Mouse (Mus musculus) stomach, postnatal 0 days (tissue): Measurements from ENCODE around the gene Ptgis. TPM values are rescaled to one million over a fixed set of nuclear protein-coding genes. Genes with fewer than 3 reads are reported as not detected.

ENCODE experiments used
- ATAC-seq: fragments of 200-750 bp; cut with Nextera tagmentation; 2 replicates; pipeline ENCODE4 v1.8.0; 2017; ENCODE audit not compliant: low FRiP score, low TSS enrichment
- DNase-seq: peaks from one replicate; pipeline ENCODE4 v3.0.0-alpha.2; 2016; ENCODE audit warnings: low spot score
- H3K27ac ChIP-seq: fragments of 300-500 bp; sonication (generic); replicated peaks from 2 replicates; pipeline ENCODE4 v1.5.1; 2014; ENCODE audit warnings: mild to moderate bottlenecking, control low read depth
- H3K27me3 ChIP-seq: fragments of 300-500 bp; sonication (generic); 2 replicates; pipeline ENCODE4 v1.6.1; 2014; ENCODE audit warnings: low read length; ENCODE audit not compliant: control insufficient read depth, insufficient read depth
- H3K36me3 ChIP-seq: fragments of 300-500 bp; sonication (generic); 2 replicates; pipeline ENCODE4 v1.6.1; 2014; ENCODE audit warnings: low read length, mixed read lengths; ENCODE audit not compliant: control insufficient read depth, insufficient read depth
- H3K4me1 ChIP-seq: fragments of 300-500 bp; sonication (generic); replicated peaks from 2 replicates; pipeline ENCODE4 v1.6.1; 2014; ENCODE audit warnings: antibody characterized with exemption; ENCODE audit not compliant: control insufficient read depth, insufficient read depth
- H3K4me2 ChIP-seq: fragments of 300-500 bp; sonication (generic); replicated peaks from 2 replicates; pipeline ENCODE4 v1.6.1; 2014; ENCODE audit warnings: low read depth, mild to moderate bottlenecking, control low read depth, moderate library complexity
- H3K4me3 ChIP-seq: fragments of 300-500 bp; sonication (generic); 2 replicates; pipeline ENCODE4 v1.5.1; 2014; ENCODE audit warnings: low read depth, low read length, control low read depth
- H3K9ac ChIP-seq: fragments of 300-500 bp; sonication (generic); 2 replicates; pipeline ENCODE4 v1.6.1; 2014; ENCODE audit warnings: mild to moderate bottlenecking, low read length, control low read depth, mixed read lengths
- H3K9me3 ChIP-seq: fragments of 300-500 bp; sonication (generic); 2 replicates; pipeline ENCODE4 v1.6.1; 2016; ENCODE audit warnings: low read length; ENCODE audit not compliant: control insufficient read depth
- CTCF ChIP-seq: IDR thresholded peaks from 2 replicates; pipeline ENCODE4 v1.5.1; 2016; ENCODE audit warnings: antibody characterized with exemption, low read depth, mild to moderate bottlenecking, moderate library complexity
- EP300 ChIP-seq: optimal IDR thresholded peaks from 2 replicates; pipeline ENCODE3; 2016; ENCODE audit warnings: antibody characterized with exemption
- WGBS: fragments of 180-500 bp; shearing (Covaris S2); extraction: QIAGEN DNeasy Blood & Tissue Kit; methylation state at CpG from one replicate; pipeline ENCODE4 v1.1.7; 2014; 5-methylcytosine and 5-hydroxymethylcytosine counted together
- polyA plus RNA-seq: library from polyadenylated mRNA; unstranded; fragments of >200 nt; fragmentation: Nextera tagmentation; extraction: Ambion mirVana; gene quantifications from 2 replicates; pipeline ENCODE4 v1.2.1, GENCODE M21; 2015

The Ptgis gene
- polyA plus RNA-seq, 1 experiment from 2014 or later: 26.7 TPM

DNA sequence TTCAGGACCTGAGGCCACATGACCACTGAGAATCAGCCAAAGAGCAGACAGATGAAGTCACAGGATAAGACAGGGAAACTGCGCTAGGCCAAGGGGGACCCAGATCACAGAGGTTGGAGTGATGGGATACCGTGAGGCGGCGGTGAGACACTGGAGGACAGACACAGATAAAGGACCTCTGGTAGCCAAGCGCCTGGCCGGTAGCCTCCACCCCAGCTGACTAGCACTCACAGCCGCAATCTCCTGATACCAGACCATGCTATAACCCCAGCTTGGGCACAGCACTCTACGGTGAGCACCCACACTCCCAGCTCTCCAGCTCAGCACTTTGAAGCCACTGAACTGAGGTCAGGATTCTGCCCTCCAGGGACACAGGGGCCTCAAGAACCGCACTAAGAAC lies 76.8 kb downstream of the Ptgis start:
- WGBS: 65% methylated on average over 9 of the region's 9 CpGs
- Histone ChIP-seq H3K9ac (no peak overlapping the region), H3K4me2 (no peak overlapping the region), H3K27me3 (no peaks in the 10 kb centered on the region), H3K36me3 (no peaks in the 10 kb centered on the region), H3K9me3 (no peaks in the 10 kb centered on the region), H3K27ac (no peak overlapping the region), H3K4me1 (no peaks in the 10 kb centered on the region; the same call in 1 of the 2 replicates), H3K4me3 (no peak overlapping the region)
- DNase-seq (no peak), ATAC-seq (no peak)
- no peak for TF ChIP-seq EP300
- no peak for TF ChIP-seq CTCF

DNA sequence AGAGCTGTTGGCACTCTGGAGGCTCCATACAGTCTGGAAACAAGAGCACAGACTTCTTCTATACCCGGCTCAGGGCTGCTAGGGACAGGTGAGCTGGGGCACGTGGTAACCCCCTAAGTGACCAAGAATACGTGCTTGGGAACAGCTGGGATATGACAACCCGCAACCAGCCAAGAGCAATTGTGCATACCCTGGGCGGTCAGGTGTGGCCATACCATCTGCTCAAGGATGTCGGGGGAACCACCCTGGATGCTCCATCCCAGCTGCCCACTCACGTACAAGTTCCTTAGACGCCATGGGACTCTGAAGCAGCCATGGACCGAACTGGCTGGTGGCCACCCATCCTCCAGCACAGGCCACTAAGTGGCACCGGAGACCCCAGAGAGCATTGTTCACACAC lies 77.3 kb downstream of the Ptgis start:
- 88% methylated on average over 10 of the region's 10 CpGs for WGBS
- Histone ChIP-seq H3K36me3 (no peaks in the 10 kb centered on the region), H3K4me2 (no peak overlapping the region), H3K9me3 (no peaks in the 10 kb centered on the region), H3K27ac (peak overlapping the region; percentile 14), H3K4me3 (no peak overlapping the region), H3K9ac (no peak overlapping the region), H3K4me1 (no peaks in the 10 kb centered on the region; the same call in 1 of the 2 replicates), H3K27me3 (no peaks in the 10 kb centered on the region)
- DNase-seq: no peak
- TF ChIP-seq EP300 (no peak), CTCF (no peak)
- ATAC-seq: no peak

DNA sequence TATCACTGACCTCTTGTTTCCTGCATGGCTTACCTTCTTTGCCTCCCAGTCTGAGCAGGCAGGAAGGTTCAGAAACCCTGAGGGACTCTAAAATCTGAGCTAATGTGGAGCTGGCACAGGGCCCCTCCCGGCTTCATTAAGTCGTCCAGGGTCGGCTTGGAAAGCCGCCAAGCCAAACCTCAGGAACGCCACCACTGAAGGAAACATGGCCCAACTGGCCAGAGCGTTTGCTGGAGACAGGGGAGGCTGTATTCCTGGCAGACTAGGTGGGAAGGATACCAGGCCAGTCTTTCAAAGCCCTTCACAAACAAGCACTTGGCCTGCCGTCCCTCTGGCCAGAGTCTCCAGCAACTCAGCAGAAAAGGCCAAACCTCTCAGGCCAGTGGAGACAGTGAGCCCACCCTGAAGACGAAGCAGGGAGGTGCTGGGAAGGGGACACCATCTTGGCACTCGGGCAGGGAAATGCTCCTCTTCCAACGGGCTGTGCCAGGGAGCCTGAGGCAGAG lies 77.8 kb downstream of the Ptgis start:
- peak; percentile 59; the same call in 1 of the 2 replicates for ATAC-seq
- 40% methylated on average over 10 of the region's 10 CpGs for WGBS

DNA sequence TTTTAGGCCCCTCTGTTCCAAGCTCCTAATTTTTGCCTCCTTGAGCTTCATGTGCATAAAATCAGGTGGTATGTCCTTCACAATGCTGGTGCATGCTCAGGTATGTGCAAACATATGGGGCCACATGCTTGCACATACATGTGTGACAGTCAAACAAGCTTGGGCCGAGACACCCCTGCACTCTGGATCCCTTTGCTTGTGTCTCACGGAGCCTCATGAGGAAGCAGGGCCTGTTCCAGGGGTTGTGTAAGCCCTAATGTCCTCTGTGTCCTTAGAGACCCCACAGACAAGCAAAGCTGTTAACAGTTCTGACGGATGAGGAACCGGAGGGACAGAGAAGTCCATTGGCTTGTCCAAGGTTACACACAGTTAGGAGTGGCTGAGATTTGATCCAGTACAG lies 80.7 kb downstream of the Ptgis start:
- no peak for DNase-seq
- H3K27me3 ChIP-seq: no peaks in the 10 kb centered on the region
- no peaks in the 10 kb centered on the region for H3K9me3 ChIP-seq
- H3K4me3 ChIP-seq: no peak overlapping the region
- TF ChIP-seq EP300 (no peak), CTCF (no peak)
- ATAC-seq: no peak
- no peak overlapping the region for H3K4me2 ChIP-seq
- no peak overlapping the region for H3K9ac ChIP-seq
- H3K27ac ChIP-seq: no peak overlapping the region
- 85% methylated on average over 4 of the region's 4 CpGs for WGBS
- H3K4me1 ChIP-seq: 0 out of 2 replicates have a peak, but pooled peaks cover 2% of the 10 kb centered on the region
- H3K36me3 ChIP-seq: no peaks in the 10 kb centered on the region

More for the DNA sequence above, 77.8 kb downstream of the Ptgis start:
- no peak for TF ChIP-seq CTCF
- no peak for TF ChIP-seq EP300
- Histone ChIP-seq H3K9ac (no peak overlapping the region), H3K9me3 (no peaks in the 10 kb centered on the region), H3K36me3 (no peaks in the 10 kb centered on the region), H3K4me1 (no peaks in the 10 kb centered on the region), H3K27me3 (no peaks in the 10 kb centered on the region), H3K27ac (peak overlapping the region; percentile 14), H3K4me3 (no peak overlapping the region), H3K4me2 (no peak overlapping the region)
- DNase-seq: peak; percentile 32

DNA sequence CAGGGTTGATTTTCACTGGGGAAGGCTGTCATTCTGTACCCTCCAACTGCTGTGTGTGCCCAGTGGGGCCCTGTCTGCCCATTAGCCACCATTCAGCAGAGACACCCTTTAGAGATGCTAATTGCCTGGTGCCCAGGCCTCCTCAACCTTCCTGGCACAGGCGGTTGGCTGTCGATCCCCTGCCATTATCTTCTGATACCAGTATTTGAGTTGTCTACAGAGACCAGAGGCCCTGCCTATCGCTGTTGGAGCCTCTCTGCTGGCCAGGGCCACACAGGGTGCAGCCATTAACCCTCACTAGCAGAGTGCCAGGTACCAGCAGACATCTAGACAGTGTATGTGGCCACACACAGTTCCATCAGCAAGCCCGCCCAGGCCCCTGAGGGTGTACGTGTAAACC lies 81.6 kb downstream of the Ptgis start:
- H3K4me2 ChIP-seq: no peak overlapping the region
- no peak for TF ChIP-seq EP300
- no peak for TF ChIP-seq CTCF
- H3K36me3 ChIP-seq: no peaks in the 10 kb centered on the region
- ATAC-seq: no peak
- no peaks in the 10 kb centered on the region for H3K27me3 ChIP-seq
- H3K27ac ChIP-seq: no peak overlapping the region
- no peak overlapping the region for H3K4me3 ChIP-seq
- DNase-seq: no peak
- 76% methylated on average over 5 of the region's 5 CpGs for WGBS
- H3K4me1 ChIP-seq: 0 out of 2 replicates have a peak, but pooled peaks cover 2% of the 10 kb centered on the region
- H3K9me3 ChIP-seq: no peaks in the 10 kb centered on the region
- H3K9ac ChIP-seq: no peak overlapping the region

DNA sequence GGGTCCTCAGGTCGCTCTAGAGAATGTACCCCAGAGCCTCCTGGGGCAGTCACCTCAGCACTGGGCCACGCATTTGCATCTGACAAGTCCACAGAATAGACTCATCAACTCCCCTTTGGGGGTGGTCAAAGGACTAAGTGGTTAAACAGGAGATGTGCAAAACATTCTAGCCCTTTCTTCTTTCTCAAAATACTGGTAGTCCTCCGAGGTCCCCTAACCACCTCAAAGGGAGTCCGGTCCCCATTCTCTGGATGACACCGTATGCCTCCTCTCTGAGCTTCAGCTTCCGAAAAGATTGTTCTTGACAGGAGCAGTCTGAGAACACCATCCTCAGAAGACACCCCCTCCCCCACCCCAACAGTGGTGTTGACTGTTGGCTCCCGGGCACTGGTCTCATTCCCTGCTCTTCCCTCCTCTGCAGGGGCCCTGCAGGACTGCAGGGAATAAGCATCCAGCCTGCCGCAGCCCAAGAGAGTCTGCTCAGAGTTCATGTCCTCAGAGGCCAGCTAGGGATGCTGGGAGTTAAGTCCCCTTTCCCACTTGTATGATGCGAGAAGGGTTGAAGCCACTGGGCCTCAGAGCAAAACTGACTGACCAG lies 84.2 kb downstream of the Ptgis start:
- TF ChIP-seq CTCF (peak; percentile 39), EP300 (no peak)
- Histone ChIP-seq H3K27ac (peak overlapping the region; percentile 80), H3K4me1 (0 out of 2 replicates have a peak, but pooled peaks cover 2% of the 10 kb centered on the region), H3K9me3 (no peaks in the 10 kb centered on the region), H3K4me2 (no peak overlapping the region), H3K27me3 (no peaks in the 10 kb centered on the region), H3K36me3 (no peaks in the 10 kb centered on the region), H3K4me3 (no peak overlapping the region), H3K9ac (no peak overlapping the region)
- DNase-seq (no peak), ATAC-seq (peak; percentile 48; the same call in 1 of the 2 replicates)
- 37% methylated on average over 9 of the region's 9 CpGs for WGBS
